Mouse (Mus musculus) gastrocnemius, postnatal 4 days (tissue): Measurements from ENCODE around the gene Gorasp1. TPM values are rescaled to one million over a fixed set of nuclear protein-coding genes. Genes with fewer than 3 reads are reported as not detected.

ENCODE experiments used
- DNase-seq, 2 experiments: peaks; one replicate each; pipeline ENCODE4 v3.0.0; 2021 to 2022; ENCODE audit warnings: low spot score in 2 of 2, mixed read lengths in 2 of 2
- long read RNA-seq, 2 experiments: library from polyadenylated mRNA; stranded (forward); transcript quantifications; one replicate each; pipeline ENCODE4 v2.0.0; 2021
- total RNA-seq, 2 experiments: library from RNA; stranded (reverse); gene quantifications; 2 replicates each; pipeline ENCODE4 v1.2.3; 2021

The Gorasp1 gene
- 10 to 100 TPM; 18.8 to 25.2 TPM for total RNA-seq
- long read RNA-seq, experiment 1, transcript Gorasp1-201 (9 exons, 3,906 nt), result major isoform, 37 of 43 reads
- long read RNA-seq, experiment 1, partial matches to known transcripts, result 2 of 43 reads
- long read RNA-seq, experiment 1, other reads (novel, unspliced or antisense), result 4 of 43 reads
- long read RNA-seq, experiment 2, transcript Gorasp1-201 (9 exons, 3,906 nt), result major isoform, 39 of 45 reads
- long read RNA-seq, experiment 2, partial matches to known transcripts, result 2 of 45 reads
- long read RNA-seq, experiment 2, other reads (novel, unspliced or antisense), result 4 of 45 reads

- DNase-seq, result peak; percentile 95 to 96
Measured at GRCm38 (mm10) chr9:119937005-119937773, at the start of gene Gorasp1, which contains the start of gene Ttc21a. Gene Gorasp1, minus strand, starts transcription at chr9:119937565. Gene Ttc21a, plus strand, starts transcription at chr9:119937606.

GRCm38 (mm10) chr9:119985881-119986574 is 48.7 kb upstream of the Gorasp1 start:
- DNase-seq, result no peak

GRCm38 (mm10) chr9:119984536-119985011 is 47.2 kb upstream of the Gorasp1 start, which contains the start of gene Csrnp1:
Gene Csrnp1, minus strand, starts transcription at chr9:119984658.
- DNase-seq, result no peak

- DNase-seq, result peak; percentile 86 to 90
Measured at GRCm38 (mm10) chr9:119983585-119984535, 46.5 kb upstream of the Gorasp1 start.

- DNase-seq, result no peak
Measured at GRCm38 (mm10) chr9:119982956-119983551, 45.7 kb upstream of the Gorasp1 start.

GRCm38 (mm10) chr9:119982241-119982811 is 45.0 kb upstream of the Gorasp1 start:
- DNase-seq, result no peak

- peak in 1 of 2 experiments; percentile 64 for DNase-seq
Measured at GRCm38 (mm10) chr9:119981183-119982179, 44.1 kb upstream of the Gorasp1 start.

- no peak for DNase-seq
Measured at GRCm38 (mm10) chr9:119980770-119981182, 43.4 kb upstream of the Gorasp1 start.

- DNase-seq, result no peak
Measured at GRCm38 (mm10) chr9:119979749-119980148, 42.4 kb upstream of the Gorasp1 start.

- DNase-seq, result no peak
Measured at GRCm38 (mm10) chr9:119978811-119979441, 41.6 kb upstream of the Gorasp1 start.

- DNase-seq, result no peak
Measured at GRCm38 (mm10) chr9:119978151-119978810, 40.9 kb upstream of the Gorasp1 start.

GRCm38 (mm10) chr9:119977557-119978060 is 40.2 kb upstream of the Gorasp1 start:
- no peak for DNase-seq

GRCm38 (mm10) chr9:119976704-119977556 is 39.6 kb upstream of the Gorasp1 start:
- no peak for DNase-seq

- DNase-seq, result no peak
Measured at GRCm38 (mm10) chr9:119975286-119975685, 37.9 kb upstream of the Gorasp1 start.

GRCm38 (mm10) chr9:119974609-119975008 is 37.2 kb upstream of the Gorasp1 start:
- DNase-seq, result no peak
